Mouse (Mus musculus) midbrain, postnatal 0 days (tissue): ENCODE data around the gene Gm28729. TPM values are rescaled to one million over a fixed set of nuclear protein-coding genes. Genes with fewer than 3 reads are reported as not detected.

Experiments
- ATAC-seq: fragments of 200-750 bp; cut with Nextera tagmentation; 2 replicates; pipeline ENCODE4 v1.8.0; 2017; ENCODE audit warnings: moderate number of reproducible peaks, mild to moderate bottlenecking, moderate TSS enrichment, moderate library complexity; ENCODE audit not compliant: low FRiP score
- DNase-seq: peaks from one replicate; pipeline ENCODE4 v3.0.0-alpha.2; 2015; ENCODE audit warnings: low spot score
- H3K27ac ChIP-seq: fragments of 300-500 bp; sonication (generic); 2 replicates; pipeline ENCODE4 v1.5.1; 2014; ENCODE audit warnings: low read depth, mild to moderate bottlenecking, low read length, mixed read lengths
- H3K27me3 ChIP-seq: fragments of 300-500 bp; sonication (generic); 2 replicates; pipeline ENCODE4 v1.6.1; 2014; ENCODE audit warnings: low read length, control low read depth, mixed read lengths; ENCODE audit not compliant: insufficient read depth
- H3K36me3 ChIP-seq: fragments of 300-500 bp; sonication (generic); 2 replicates; pipeline ENCODE4 v1.6.1; 2014; ENCODE audit warnings: low read length, control low read depth, mixed read lengths; ENCODE audit not compliant: insufficient read depth
- H3K4me1 ChIP-seq: fragments of 300-500 bp; sonication (generic); 2 replicates; pipeline ENCODE4 v1.6.1; 2014; ENCODE audit warnings: mild to moderate bottlenecking, control low read depth, antibody characterized with exemption, low read length, mixed read lengths; ENCODE audit not compliant: insufficient read depth
- H3K4me2 ChIP-seq: fragments of 300-500 bp; sonication (generic); 2 replicates; pipeline ENCODE4 v1.6.1; 2014; ENCODE audit warnings: low read depth, mild to moderate bottlenecking, low read length, mixed read lengths; ENCODE audit not compliant: poor library complexity, severe bottlenecking
- H3K4me3 ChIP-seq: fragments of 300-500 bp; sonication (generic); 2 replicates; pipeline ENCODE4 v1.5.1; 2014; ENCODE audit warnings: low read depth, mild to moderate bottlenecking, low read length, moderate library complexity
- H3K9ac ChIP-seq: fragments of 300-500 bp; sonication (generic); replicated peaks from 2 replicates; pipeline ENCODE4 v1.6.1; 2014; ENCODE audit warnings: mild to moderate bottlenecking, low read length, moderate library complexity, mixed read lengths; ENCODE audit not compliant: poor library complexity, severe bottlenecking
- H3K9me3 ChIP-seq: fragments of 300-500 bp; sonication (generic); 2 replicates; pipeline ENCODE4 v1.6.1; 2016; ENCODE audit warnings: low read length, control low read depth
- CTCF ChIP-seq: IDR thresholded peaks from 2 replicates; pipeline ENCODE4 v1.5.1; 2016; ENCODE audit warnings: antibody characterized with exemption, mild to moderate bottlenecking
- WGBS: fragments of 180-500 bp; shearing (Covaris S2); extraction: QIAGEN DNeasy Blood & Tissue Kit; methylation state at CpG from one replicate; pipeline ENCODE4 v1.1.7; 2014; 5-methylcytosine and 5-hydroxymethylcytosine counted together
- polyA plus RNA-seq: library from polyadenylated mRNA; unstranded; fragments of >200 nt; fragmentation: Nextera tagmentation; extraction: Ambion mirVana; gene quantifications from 2 replicates; pipeline ENCODE4 v1.2.1, GENCODE M21; 2015
- total RNA-seq: library from RNA; depleted of rRNA; stranded (reverse); fragments of >200 nt; gene quantifications from 2 replicates; pipeline ENCODE4 v1.2.3, GENCODE M21; 2014; rRNA removed

Gene Gm28729
- total and polyA plus RNA-seq, 2 experiments from 2014 or later: 0.20 to 0.60 TPM

- Histone ChIP-seq H3K4me2 (peak overlapping the region; percentile 63), H3K36me3 (no peaks in the 10 kb centered on the region), H3K4me3 (peak overlapping the region; percentile 36), H3K4me1 (peaks cover 5% of the 10 kb centered on the region), H3K9me3 (no peaks in the 10 kb centered on the region), H3K27me3 (no peaks in the 10 kb centered on the region), H3K9ac (peak overlapping the region; percentile 65), H3K27ac (peak overlapping the region; percentile 77)
- no peak for TF ChIP-seq CTCF
- 5% methylated on average over 28 of the region's 28 CpGs for WGBS
- peak; percentile 63 for DNase-seq
- peak; percentile 62 for ATAC-seq
Observed at GRCm38 (mm10) chr9:96436901-96437804, 87.9 kb downstream of the Gm28729 start.

Other genes with a start within 250 kb of the Gm28729 start
- 69.1 and 84.3 TPM in 2 replicates for gene Atp1b3, start 160.8 kb downstream of the Gm28729 start, total RNA-seq
- gene Atp1b3, start 160.8 kb downstream of the Gm28729 start, polyA plus RNA-seq: 188 and 190 TPM in 2 replicates
- 267 and 406 TPM in 2 replicates for gene Rnf7, start 46.6 kb downstream of the Gm28729 start, total RNA-seq
- 215 and 217 TPM in 2 replicates for gene Rnf7, start 46.6 kb downstream of the Gm28729 start, polyA plus RNA-seq
- gene Rasa2, start 106.4 kb upstream of the Gm28729 start, total RNA-seq: 13.4 and 16.7 TPM in 2 replicates
- 11.5 and 12.6 TPM in 2 replicates for gene Rasa2, start 106.4 kb upstream of the Gm28729 start, polyA plus RNA-seq
- gene Zbtb38, start 227.6 kb upstream of the Gm28729 start, total RNA-seq: 50.7 and 77.7 TPM in 2 replicates
- 46.2 and 49.9 TPM in 2 replicates for gene Zbtb38, start 227.6 kb upstream of the Gm28729 start, polyA plus RNA-seq